Mouse (Mus musculus) mature B cell (primary cell): ENCODE data around the gene Trak1.

Source experiments
- in situ Hi-C: fragments of 300-500 bp; cut with MboI; formaldehyde crosslinking; loops from 2 replicates; pipeline ENCODE4 v1.14.3; 2019

The Trak1 gene

DNA sequence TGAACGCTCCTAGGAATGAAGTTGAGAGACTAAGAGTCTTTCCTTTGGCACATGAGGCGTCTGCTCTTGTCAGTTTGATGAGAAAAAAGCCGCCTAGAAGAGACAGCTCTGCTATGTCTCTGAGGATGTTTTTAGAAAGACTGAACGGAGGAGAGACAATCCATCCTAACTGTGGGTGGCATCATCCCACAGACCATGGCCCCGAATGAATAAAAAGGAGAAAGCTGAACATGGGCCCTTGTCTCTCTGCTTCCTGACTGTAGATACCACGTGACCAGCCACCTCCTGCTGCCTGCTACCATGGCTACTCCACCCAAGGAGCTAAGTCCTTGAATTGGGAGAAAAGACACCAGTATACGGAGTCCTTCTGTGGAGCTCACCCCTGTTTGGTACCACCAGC is 189.9 kb downstream of the Trak1 start:
- in situ Hi-C loops, result no loop called here

GRCm38 (mm10) chr9:121491592-121492240 is 194.4 kb downstream of the Trak1 start:
- in situ Hi-C loops, result no loop called here

GRCm38 (mm10) chr9:121494006-121494767 is 196.9 kb downstream of the Trak1 start:
- in situ Hi-C loops, result no loop called here

DNA sequence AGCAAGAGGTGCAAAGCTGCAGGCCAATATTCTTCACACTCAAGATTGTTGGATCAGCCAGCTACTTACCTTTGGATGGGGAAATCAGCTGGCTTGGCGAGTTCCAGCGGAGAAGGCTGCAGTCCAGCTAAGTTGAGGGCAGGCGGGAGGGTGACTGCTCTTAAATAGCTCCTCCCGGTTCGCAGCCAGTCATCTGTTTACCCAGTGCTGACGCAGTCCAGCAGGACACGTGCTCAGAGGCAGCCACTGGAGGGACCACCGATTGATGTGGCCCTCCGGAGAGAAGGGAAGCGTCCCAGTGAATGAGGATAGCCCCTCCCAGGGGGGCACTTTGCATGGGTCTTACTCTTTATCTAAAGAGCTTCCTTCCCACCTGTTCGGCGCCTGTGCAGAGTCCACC is 198.2 kb downstream of the Trak1 start, which contains the start of gene Cck:
Cck (minus strand) TSS at position 166 of the 400 bp plus-strand sequence.
- in situ Hi-C loops, result no loop called here

DNA sequence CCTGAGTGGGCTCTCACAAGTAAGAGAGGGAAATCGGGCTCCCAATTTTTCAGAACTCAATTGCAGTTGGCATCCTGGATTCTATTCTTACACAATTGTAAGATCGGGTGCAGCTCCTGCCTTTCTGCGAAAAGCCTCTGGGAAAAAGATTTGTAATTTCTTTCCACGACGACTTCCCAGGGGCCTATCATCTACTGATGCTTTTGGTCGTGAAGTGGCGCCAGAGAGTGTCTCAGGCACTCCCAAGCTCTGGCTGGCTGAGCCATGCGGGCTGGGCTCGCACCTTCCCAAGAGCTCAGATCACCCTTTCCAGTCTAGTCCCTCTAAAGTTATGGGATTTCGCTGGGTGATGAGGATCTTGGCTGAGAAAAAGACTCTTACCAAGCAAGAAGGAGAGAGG is 198.8 kb downstream of the Trak1 start:
- in situ Hi-C loops, result no loop called here

DNA sequence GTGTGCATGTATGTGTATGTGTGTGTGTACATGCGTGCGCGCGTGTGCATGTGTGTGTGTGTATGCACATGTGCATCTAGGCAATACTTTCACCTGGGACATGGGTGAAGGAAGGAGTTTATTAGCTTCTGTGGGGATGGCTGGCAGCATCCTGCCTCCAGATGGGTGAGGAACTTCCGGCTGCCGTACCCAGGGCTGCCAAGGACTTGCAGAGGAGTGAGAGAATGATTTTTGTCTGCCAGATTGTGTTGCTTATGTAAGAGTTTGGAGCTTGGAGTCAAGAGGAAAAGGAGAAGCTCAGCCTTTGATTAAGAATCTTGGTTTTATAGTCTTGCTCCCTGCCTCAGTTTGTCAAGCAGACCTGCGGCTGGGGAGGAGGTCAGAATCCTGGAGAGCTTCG is 208.0 kb downstream of the Trak1 start:
- in situ Hi-C loops, result no loop called here

DNA sequence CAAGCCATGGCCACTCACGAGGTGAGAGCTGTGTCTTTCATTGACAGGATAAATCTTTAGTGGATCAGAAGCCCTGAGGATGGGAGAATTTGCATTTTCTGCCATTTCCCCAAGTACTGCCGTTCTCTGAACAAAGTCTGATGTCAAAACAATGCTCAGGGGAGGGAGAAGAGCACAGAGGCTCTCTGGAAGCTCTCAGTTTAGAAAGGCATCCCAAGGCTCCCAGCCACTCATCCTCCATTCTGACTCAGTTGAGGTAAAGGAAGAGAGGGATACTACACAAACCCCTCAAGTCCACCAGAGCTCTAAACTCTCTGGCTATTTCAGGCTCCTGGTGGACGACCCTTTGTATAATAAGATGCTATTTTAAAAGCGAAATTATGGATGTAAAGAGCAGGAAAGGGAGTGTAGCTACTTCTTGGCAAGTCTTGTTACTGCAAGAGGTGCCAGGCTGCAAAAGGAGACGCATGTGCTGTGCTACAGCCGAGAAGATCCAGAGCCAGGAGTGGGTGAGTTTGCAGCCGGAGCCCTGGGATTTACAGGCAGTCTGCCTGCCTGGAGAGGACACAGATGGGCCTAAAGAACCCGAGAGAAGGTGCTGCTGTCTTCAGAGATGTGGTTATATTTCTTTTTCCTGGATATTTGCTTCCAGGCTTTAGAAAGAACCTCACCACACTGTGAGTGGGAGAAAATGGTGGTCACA is 209.3 kb downstream of the Trak1 start:
- in situ Hi-C loops, result no loop called here

DNA sequence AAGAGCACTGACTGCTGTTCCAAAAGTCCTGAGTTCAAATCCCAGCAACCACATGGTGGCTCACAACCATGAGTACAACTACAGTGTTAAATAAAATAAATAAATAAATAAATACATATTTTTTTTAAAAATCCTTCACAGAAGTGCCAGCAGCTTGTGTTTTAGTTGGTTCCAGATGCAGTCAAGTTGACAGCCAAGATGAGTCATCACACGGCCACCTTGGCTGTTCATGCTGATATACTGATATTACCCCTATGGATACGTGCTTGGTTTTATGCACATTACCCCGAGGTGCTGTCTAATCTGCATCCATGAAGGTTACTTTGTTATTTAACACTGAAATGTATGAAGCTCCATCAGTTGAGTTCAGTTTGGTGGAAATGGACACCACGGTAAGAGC is 214.6 kb downstream of the Trak1 start:
- in situ Hi-C loops, result no loop called here

DNA sequence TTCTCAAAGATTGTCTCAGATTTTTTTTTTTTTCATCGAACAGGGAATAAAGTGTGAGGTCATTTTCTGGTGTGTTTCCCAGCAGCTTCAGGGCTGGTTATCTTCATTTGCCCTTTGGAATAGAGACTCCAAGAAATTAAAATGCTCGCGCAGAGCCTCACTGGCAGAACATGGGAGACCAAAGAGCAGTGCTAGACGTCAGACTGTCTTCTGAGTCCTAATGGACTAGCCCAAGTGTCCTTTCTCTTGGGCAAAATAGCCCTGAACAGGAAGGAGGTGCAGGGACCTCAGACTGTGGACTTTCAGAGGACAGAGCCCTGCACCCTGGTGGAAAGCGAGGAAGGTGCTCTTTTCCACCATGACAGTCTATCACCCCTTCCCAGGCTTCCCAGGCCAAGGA is 217.2 kb downstream of the Trak1 start:
- in situ Hi-C loops, result no loop called here

DNA sequence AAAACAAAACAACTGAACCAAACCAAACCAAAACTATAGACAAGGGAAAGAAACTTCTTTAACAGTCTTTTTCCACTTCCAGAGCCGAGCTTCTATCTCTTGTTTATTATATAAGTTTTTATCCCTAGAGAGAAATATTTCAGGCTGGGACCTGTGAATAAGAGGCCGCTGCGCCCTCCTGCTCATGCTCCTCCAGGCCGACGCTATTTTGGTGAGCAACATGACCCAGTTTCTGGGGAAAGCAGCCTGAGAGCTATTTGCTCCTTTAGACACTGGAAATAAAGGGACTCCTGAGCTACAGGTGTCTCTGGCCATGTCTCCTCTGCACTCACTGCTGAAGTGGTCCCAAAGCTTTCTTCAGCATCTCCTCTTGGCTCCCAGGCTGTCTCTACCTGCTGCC is 222.7 kb downstream of the Trak1 start:
- in situ Hi-C loops, result no loop called here
